Mouse (Mus musculus) stomach, postnatal 0 days (tissue): Measurements from ENCODE around the gene 1190005I06Rik.

ENCODE experiments used
- CTCF ChIP-seq: IDR thresholded peaks from 2 replicates; pipeline ENCODE4 v1.5.1; 2016; ENCODE audit warnings: antibody characterized with exemption, low read depth, mild to moderate bottlenecking, moderate library complexity
- EP300 ChIP-seq: optimal IDR thresholded peaks from 2 replicates; pipeline ENCODE3; 2016; ENCODE audit warnings: antibody characterized with exemption

GRCm38 (mm10) chr8:120572534-120572933 lies 74.9 kb downstream of the 1190005I06Rik start:
- no peak for TF ChIP-seq CTCF
- TF ChIP-seq EP300: no peak
